Mouse (Mus musculus) olfactory bulb, adult 2 months (tissue): ENCODE data around the gene Fam160a1.

Source experiments
- CTCF ChIP-seq: fragments of 200-500 bp; IDR thresholded peaks from 2 replicates; pipeline ENCODE4 v1.5.1; 2012; ENCODE audit warnings: low read depth, mild to moderate bottlenecking, low read length, moderate library complexity; ENCODE audit not compliant: insufficient read depth
- POLR2A ChIP-seq: fragments of 200-500 bp; IDR thresholded peaks from 2 replicates; pipeline ENCODE4 v1.6.1; 2012; ENCODE audit warnings: mild to moderate bottlenecking, low read depth, low read length, moderate library complexity; ENCODE audit not compliant: insufficient read depth

DNA sequence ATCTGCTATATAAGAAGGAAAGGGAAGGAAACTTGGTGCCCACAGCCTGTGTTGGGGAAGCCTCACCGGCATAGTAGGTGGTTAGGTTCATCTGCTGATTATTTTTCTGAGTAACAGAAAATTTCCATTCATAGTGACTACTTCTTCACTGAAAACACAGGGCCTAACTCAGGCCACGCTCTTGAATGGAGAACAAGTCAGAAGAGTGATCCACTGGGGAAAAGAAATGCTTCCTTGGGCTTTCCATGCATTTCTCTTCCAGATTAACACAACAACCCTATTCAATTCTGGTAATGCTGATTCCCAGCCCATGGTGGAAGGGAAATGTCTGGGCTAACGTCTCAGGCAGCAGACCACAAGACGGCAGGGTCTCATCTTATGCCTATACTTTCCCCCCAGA lies 118.6 kb downstream of the Fam160a1 start:
- TF ChIP-seq CTCF: no peak
- TF ChIP-seq POLR2A: no peak
